Mouse (Mus musculus) forebrain, embryonic 11.5 days (tissue): ENCODE results near the gene Dusp10. TPM values are rescaled to one million over a fixed set of nuclear protein-coding genes. Genes with fewer than 3 reads are reported as not detected.

Source experiments
- ATAC-seq: fragments of 200-750 bp; cut with Nextera tagmentation; replicated peaks from 2 replicates; pipeline ENCODE4 v1.8.0; 2017; ENCODE audit warnings: moderate TSS enrichment; ENCODE audit not compliant: low FRiP score
- DNase-seq: peaks from one replicate; pipeline ENCODE4 v3.0.0-alpha.2; 2017; ENCODE audit warnings: low spot score
- H3K27ac ChIP-seq: fragments of 300-500 bp; sonication (generic); 2 replicates; pipeline ENCODE4 v1.5.1; 2014; ENCODE audit warnings: low read depth, low read length
- H3K27me3 ChIP-seq: fragments of 300-500 bp; sonication (generic); 2 replicates; pipeline ENCODE4 v1.6.1; 2014; ENCODE audit warnings: mild to moderate bottlenecking, low read length, mixed read lengths; ENCODE audit not compliant: control insufficient read depth, insufficient read depth
- H3K36me3 ChIP-seq: fragments of 300-500 bp; sonication (generic); 2 replicates; pipeline ENCODE4 v1.6.1; 2014; ENCODE audit warnings: mild to moderate bottlenecking, low read length, moderate library complexity, mixed read lengths; ENCODE audit not compliant: control insufficient read depth, insufficient read depth
- H3K4me1 ChIP-seq: fragments of 300-500 bp; sonication (generic); replicated peaks from 2 replicates; pipeline ENCODE4 v1.6.1; 2014; ENCODE audit warnings: low read length, mixed read lengths; ENCODE audit not compliant: control insufficient read depth, insufficient read depth
- H3K4me2 ChIP-seq: fragments of 300-500 bp; sonication (generic); 2 replicates; pipeline ENCODE4 v1.6.1; 2014; ENCODE audit warnings: low read depth, mild to moderate bottlenecking, low read length, moderate library complexity, mixed read lengths; ENCODE audit not compliant: severe bottlenecking
- H3K4me3 ChIP-seq: fragments of 300-500 bp; sonication (generic); 2 replicates; pipeline ENCODE4 v1.5.1; 2014; ENCODE audit warnings: low read depth, low read length
- H3K9ac ChIP-seq: fragments of 300-500 bp; sonication (generic); 2 replicates; pipeline ENCODE4 v1.6.1; 2014; ENCODE audit warnings: low read length
- H3K9me3 ChIP-seq: fragments of 300-500 bp; sonication (generic); 2 replicates; pipeline ENCODE4 v1.6.1; 2016; ENCODE audit warnings: low read length, mixed read lengths; ENCODE audit not compliant: control insufficient read depth
- WGBS: fragments of 180-500 bp; shearing (Covaris S2); extraction: QIAGEN DNeasy Blood & Tissue Kit; methylation state at CpG from one replicate; pipeline ENCODE4 v1.1.7; 2014; 5-methylcytosine and 5-hydroxymethylcytosine counted together
- polyA plus RNA-seq: library from polyadenylated mRNA; unstranded; fragments of >200 nt; fragmentation: Nextera tagmentation; extraction: Ambion mirVana; gene quantifications from 2 replicates; pipeline ENCODE4 v1.2.1, GENCODE M21; 2014

Gene Dusp10
- polyA plus RNA-seq, 1 experiment from 2014 or later, result 10.8 TPM

- no peak for ATAC-seq
- WGBS, result 51% methylated on average over 6 of the region's 6 CpGs
Observed at GRCm38 (mm10) chr1:184019722-184020107, 6.6 kb downstream of the Dusp10 start.

GRCm38 (mm10) chr1:184023971-184024370 lies 10.9 kb downstream of the Dusp10 start:
- H3K4me2 ChIP-seq, result no peak overlapping the region
- H3K9ac ChIP-seq, result no peak overlapping the region
- H3K27ac ChIP-seq, result no peak overlapping the region
- DNase-seq (no peak), ATAC-seq (no peak)
- no peaks in the 10 kb centered on the region for H3K9me3 ChIP-seq
- no peaks in the 10 kb centered on the region for H3K27me3 ChIP-seq
- no peaks in the 10 kb centered on the region for H3K4me1 ChIP-seq
- H3K4me3 ChIP-seq, result no peak overlapping the region
- no peaks in the 10 kb centered on the region for H3K36me3 ChIP-seq
- WGBS, result 51% methylated on average over 2 of the region's 2 CpGs

More at GRCm38 (mm10) chr1:184019722-184020107, 6.6 kb downstream of the Dusp10 start:
- Histone ChIP-seq H3K27me3 (no peaks in the 10 kb centered on the region), H3K4me2 (no peak overlapping the region), H3K36me3 (no peaks in the 10 kb centered on the region), H3K9ac (no peak overlapping the region), H3K4me1 (no peaks in the 10 kb centered on the region), H3K27ac (no peak overlapping the region), H3K9me3 (no peaks in the 10 kb centered on the region), H3K4me3 (no peak overlapping the region)
- DNase-seq, result no peak

GRCm38 (mm10) chr1:184024631-184025030 lies 11.5 kb downstream of the Dusp10 start:
- no peaks in the 10 kb centered on the region for H3K4me1 ChIP-seq
- H3K9me3 ChIP-seq, result no peaks in the 10 kb centered on the region
- WGBS, result 92% methylated on average over 2 of the region's 2 CpGs
- no peak overlapping the region for H3K4me2 ChIP-seq
- no peak overlapping the region for H3K4me3 ChIP-seq
- no peak overlapping the region for H3K9ac ChIP-seq
- no peaks in the 10 kb centered on the region for H3K27me3 ChIP-seq
- H3K27ac ChIP-seq, result no peak overlapping the region
- DNase-seq (no peak), ATAC-seq (no peak)
- no peaks in the 10 kb centered on the region for H3K36me3 ChIP-seq

GRCm38 (mm10) chr1:184025079-184025478 lies 12.0 kb downstream of the Dusp10 start:
- Histone ChIP-seq H3K4me3 (no peak overlapping the region), H3K27me3 (no peaks in the 10 kb centered on the region), H3K9ac (no peak overlapping the region), H3K4me1 (no peaks in the 10 kb centered on the region), H3K4me2 (no peak overlapping the region), H3K9me3 (no peaks in the 10 kb centered on the region), H3K27ac (no peak overlapping the region), H3K36me3 (no peaks in the 10 kb centered on the region)
- ATAC-seq (no peak), DNase-seq (no peak)
- 99% methylated on average over 5 of the region's 5 CpGs for WGBS

- Histone ChIP-seq H3K27me3 (no peaks in the 10 kb centered on the region), H3K4me1 (no peaks in the 10 kb centered on the region), H3K9me3 (no peaks in the 10 kb centered on the region), H3K9ac (no peak overlapping the region), H3K27ac (no peak overlapping the region), H3K36me3 (no peaks in the 10 kb centered on the region), H3K4me3 (no peak overlapping the region), H3K4me2 (no peak overlapping the region)
- WGBS, result 91% methylated on average over 3 of the region's 3 CpGs
- DNase-seq (no peak), ATAC-seq (no peak)
Observed at GRCm38 (mm10) chr1:184027039-184027438, 13.9 kb downstream of the Dusp10 start.

GRCm38 (mm10) chr1:184030070-184030802 lies 17.1 kb downstream of the Dusp10 start:
- no peak for ATAC-seq
- WGBS, result 94% methylated on average over 8 of the region's 8 CpGs
- H3K27ac ChIP-seq, result no peak overlapping the region
- no peak overlapping the region for H3K4me2 ChIP-seq
- H3K36me3 ChIP-seq, result no peaks in the 10 kb centered on the region
- no peak for DNase-seq
- H3K9me3 ChIP-seq, result no peaks in the 10 kb centered on the region
- H3K4me1 ChIP-seq, result peaks cover 6% of the 10 kb centered on the region
- H3K27me3 ChIP-seq, result no peaks in the 10 kb centered on the region
- no peak overlapping the region for H3K4me3 ChIP-seq
- H3K9ac ChIP-seq, result no peak overlapping the region

GRCm38 (mm10) chr1:184032682-184033389 lies 19.7 kb downstream of the Dusp10 start:
- Histone ChIP-seq H3K4me1 (peaks cover 10% of the 10 kb centered on the region), H3K36me3 (no peaks in the 10 kb centered on the region), H3K9ac (peak overlapping the region; percentile 92), H3K9me3 (no peaks in the 10 kb centered on the region), H3K27me3 (no peaks in the 10 kb centered on the region), H3K4me3 (peak overlapping the region; percentile 61), H3K27ac (peak overlapping the region; percentile 94), H3K4me2 (peak overlapping the region; percentile 83)
- WGBS, result 18% methylated on average over 19 of the region's 19 CpGs
- DNase-seq (no peak), ATAC-seq (no peak)

- Histone ChIP-seq H3K27ac (peak overlapping the region; percentile 94), H3K9ac (peak overlapping the region; percentile 92), H3K4me2 (peak overlapping the region; percentile 83), H3K36me3 (no peaks in the 10 kb centered on the region), H3K4me1 (peaks cover 10% of the 10 kb centered on the region), H3K27me3 (no peaks in the 10 kb centered on the region), H3K9me3 (no peaks in the 10 kb centered on the region), H3K4me3 (peak overlapping the region; percentile 61)
- WGBS, result under 1% methylated on average over 62 of the region's 63 CpGs
- DNase-seq, result peak; percentile 87
- ATAC-seq, result peak; percentile 83
Observed at GRCm38 (mm10) chr1:184033390-184034010, 20.4 kb downstream of the Dusp10 start.
